Mouse (Mus musculus): Measurements from ENCODE around the gene Oas1h.

DNA sequence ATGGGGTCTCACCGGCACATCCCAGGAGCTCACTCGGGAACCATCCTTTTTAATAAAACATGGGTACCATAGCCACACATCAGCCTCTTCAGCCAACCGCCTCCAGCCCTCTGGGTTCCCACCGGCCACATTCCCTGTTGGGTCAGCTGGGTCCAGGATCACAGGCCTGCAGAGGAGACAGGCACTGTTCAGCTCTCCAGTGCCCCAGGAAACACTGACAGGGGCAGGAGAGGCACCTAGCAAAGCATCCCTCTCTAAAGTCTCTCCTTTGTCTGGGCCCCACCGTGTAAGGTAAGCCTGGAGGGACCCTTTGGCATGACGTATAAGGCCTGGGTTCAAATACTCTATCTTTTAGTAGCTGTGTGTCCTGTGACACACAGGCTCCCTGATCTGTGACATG lies 37.1 kb downstream of the Oas1h start:
- TF ChIP-seq CTCF (IDR thresholded peaks at IDR 0.05; ENCODE audit: borderline replicate concordance, insufficient read depth, low read length): no peak
- TF ChIP-seq POLR2A (IDR thresholded peaks at IDR 0.05; ENCODE audit: low read depth, low read length): no peak

All from embryonic fibroblast, embryonic 13.5 days (primary cell).